Mouse (Mus musculus): Measurements from ENCODE around the gene Aprt.
"Not testable (repeated sequence)": the region's sequence is repeated elsewhere in the genome, so short reads cannot be mapped to it uniquely, and the experiment has no call there.

Aprt gene

GRCm38 (mm10) chr8:122586171-122586570, 9.5 kb upstream of the Aprt start:
- DNase-seq (ENCODE audit: low read depth, low spot score), result no peak

GRCm38 (mm10) chr8:122585411-122585891, 8.7 kb upstream of the Aprt start:
- no peak for DNase-seq (ENCODE audit: low read depth, low spot score)

GRCm38 (mm10) chr8:122584981-122585380, 8.3 kb upstream of the Aprt start:
- DNase-seq (ENCODE audit: low read depth, low spot score), result no peak

DNA sequence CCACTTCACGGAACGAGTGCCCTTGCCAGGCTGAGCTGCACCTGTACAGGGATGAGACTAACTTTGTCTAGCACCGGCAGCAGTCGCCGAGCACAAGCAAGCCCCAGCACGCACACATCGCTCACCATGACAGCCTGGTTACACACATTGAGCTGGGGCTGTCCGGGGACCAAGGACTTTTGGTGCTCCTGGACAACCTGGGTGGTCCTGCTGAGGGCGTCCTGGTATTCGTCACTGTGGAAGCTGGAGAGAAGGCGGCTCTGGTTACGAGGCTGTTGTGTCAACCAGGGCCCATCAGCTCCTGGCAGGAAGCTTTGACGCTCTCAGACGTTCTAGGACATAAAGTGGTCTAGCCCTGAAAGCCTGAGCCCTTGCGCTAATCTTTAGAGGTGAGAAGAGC, 4.2 kb upstream of the Aprt start:
- DNase-seq (ENCODE audit: low read depth, low spot score), result no peak

DNA sequence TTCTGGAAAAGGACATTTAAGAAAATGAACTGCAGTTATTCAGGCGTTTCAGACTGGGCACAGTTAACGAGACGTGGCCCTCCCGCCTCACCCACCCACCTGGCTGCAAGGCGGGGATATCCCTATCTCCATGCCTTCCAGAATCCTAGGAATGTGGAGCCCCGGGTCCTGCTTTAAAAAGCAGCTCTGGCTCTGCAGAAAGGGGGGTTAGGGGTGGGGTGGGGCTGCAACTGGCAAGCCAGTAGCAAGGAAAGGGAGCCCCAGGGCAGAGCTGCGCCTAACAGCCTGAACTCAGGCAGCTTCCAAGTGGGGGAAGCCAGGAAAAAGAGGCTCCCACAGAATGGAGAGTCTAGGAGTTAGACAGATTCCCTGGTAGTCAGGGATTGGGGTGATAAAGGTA, 2.5 kb upstream of the Aprt start:
- no peak for DNase-seq (ENCODE audit: low read depth, low spot score)

GRCm38 (mm10) chr8:122577116-122577515, 407 bp upstream of the Aprt start:
- DNase-seq (ENCODE audit: low read depth, low spot score), result no peak

- no peak for DNase-seq (ENCODE audit: low read depth, low spot score)
Observed at GRCm38 (mm10) chr8:122575735-122576647, 718 bp downstream of the Aprt start.

GRCm38 (mm10) chr8:122575286-122575685, 1.4 kb downstream of the Aprt start:
- DNase-seq (ENCODE audit: low read depth, low spot score), result no peak

GRCm38 (mm10) chr8:122574667-122575251, 1.9 kb downstream of the Aprt start:
- no peak for DNase-seq (ENCODE audit: low read depth, low spot score)

- DNase-seq (ENCODE audit: low read depth, low spot score), result no peak
Observed at GRCm38 (mm10) chr8:122574264-122574663, 2.4 kb downstream of the Aprt start.

DNA sequence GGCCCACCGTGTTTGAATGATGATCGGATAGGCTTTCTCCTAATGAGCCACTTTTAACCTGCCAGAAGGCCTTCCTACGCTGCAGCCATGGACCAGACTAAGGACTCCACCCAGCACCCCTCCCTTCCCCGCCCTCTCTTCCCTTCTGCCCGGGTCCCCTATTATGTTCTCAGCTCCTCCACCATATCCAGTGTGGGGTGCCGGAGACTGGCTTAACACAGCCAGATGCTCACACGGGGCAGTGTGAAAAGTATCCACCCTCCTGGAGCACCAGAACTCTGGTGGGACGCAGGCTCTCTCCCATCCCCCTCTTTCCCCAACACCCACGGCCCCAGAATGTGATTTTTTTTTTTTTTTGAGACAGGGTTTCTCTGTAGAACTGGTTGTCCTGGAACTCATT, 3.1 kb downstream of the Aprt start:
- DNase-seq (ENCODE audit: low read depth, low spot score), result no peak

DNA sequence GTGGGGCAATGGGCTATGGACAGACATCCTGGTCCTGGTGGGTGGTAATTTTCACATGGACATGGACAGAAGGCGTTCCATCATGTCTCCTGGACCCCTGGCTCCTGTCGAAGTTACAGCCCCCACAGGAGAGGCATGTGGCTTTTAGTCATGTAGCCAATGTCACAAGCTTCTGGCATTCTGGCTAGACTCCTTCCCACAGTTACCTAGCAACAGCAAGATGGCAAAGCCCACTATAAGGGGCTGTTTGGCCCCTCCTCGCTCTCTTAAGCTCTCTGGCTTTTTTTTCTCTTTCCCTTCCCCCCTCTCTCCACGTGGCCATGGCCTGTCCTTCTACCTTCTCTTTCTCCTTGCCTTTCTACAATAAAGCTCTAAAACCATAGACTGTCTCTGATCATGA, 3.5 kb downstream of the Aprt start:
- not testable (repeated sequence) for DNase-seq (ENCODE audit: low read depth, low spot score)

DNA sequence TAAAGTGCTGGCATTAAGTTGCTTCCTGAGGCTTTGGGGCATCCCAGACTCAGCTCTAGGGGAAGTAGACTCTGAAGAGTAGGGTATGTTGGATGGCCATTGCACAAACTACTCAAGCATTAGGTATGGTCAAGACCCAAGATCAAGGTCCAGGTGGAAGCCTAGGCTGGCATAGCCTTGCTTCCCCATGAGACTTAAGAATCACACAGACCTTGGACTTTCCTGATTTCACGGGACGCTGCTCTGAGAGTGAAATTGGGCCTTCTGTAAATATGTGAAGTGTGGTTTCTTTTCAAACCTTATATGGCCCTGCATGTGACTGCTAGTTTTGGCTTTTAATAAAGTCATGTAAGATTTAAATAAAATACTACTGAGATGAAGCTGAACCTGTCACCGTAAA, 4.0 kb downstream of the Aprt start:
- no peak for DNase-seq (ENCODE audit: low read depth, low spot score)

DNA sequence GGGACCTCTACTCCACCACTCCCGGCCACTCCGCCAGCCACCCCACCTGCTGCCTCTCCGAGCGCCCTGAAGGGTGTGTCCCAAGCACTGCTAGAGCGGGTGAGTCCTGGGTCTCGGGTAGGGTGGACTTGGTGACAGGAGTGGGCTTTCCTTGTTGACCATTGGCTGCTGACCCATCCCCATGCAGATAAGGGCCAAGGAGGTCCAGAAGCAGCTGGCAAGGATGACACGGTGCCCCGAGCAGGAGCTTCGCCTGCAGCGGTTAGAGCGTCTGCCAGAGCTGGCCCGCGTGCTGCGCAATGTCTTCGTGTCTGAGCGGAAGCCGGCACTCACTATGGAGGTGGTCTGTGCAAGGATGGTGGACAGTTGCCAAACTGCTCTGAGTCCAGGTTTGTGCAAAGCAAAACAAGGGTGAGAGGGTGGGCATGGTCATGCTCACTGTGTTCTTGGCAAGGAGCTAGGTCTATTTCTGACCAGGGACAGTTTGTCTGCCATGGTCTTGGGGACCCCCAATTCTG, 4.9 kb downstream of the Aprt start:
- no peak for DNase-seq (ENCODE audit: low read depth, low spot score)

GRCm38 (mm10) chr8:122571153-122571552, 5.6 kb downstream of the Aprt start:
- no peak for DNase-seq (ENCODE audit: low read depth, low spot score)

GRCm38 (mm10) chr8:122569996-122570395, 6.7 kb downstream of the Aprt start:
- no peak for DNase-seq (ENCODE audit: low read depth, low spot score)

DNA sequence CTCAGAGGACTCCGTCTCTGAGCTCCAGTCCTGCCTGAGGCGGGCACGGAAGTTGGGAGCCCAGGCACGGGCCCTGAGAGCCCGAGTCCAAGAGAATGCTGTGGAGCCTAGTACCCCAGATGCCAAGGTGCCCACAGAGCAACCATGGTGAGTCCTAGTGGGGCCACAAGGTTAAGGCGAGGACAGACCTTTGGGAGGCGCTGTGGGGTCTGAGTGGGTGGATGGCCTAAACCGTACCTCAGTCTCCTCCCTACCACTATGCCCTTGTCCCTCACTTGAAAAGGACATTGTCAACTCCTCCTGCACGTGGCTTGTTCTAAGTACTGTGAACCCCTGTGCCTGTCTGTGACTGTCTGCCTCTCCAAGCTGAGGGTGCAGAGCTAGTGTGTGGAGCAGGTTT, 7.4 kb downstream of the Aprt start:
- no peak for DNase-seq (ENCODE audit: low read depth, low spot score)

DNA sequence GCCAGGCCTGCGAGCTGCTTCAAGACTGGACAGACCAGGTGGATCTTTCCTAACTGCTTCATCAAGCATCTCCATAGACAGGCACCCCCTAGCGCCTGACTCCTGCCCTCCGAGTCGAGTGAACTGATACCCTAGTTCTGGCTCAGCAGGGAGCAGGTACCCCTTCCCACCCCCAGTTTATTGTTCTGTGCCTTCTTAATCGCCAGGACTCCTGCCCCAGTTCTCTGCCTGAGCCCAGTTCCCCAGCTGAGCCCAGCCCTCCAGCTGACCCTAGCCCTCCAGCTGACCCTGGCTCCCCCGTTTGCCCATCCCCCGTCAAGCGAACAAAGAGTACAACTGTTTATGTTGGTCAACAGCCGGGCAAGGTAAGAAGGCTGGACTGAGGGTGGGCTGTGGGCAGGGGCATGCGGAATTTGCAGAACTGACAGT, 7.8 kb downstream of the Aprt start:
- DNase-seq (ENCODE audit: low read depth, low spot score), result no peak

DNA sequence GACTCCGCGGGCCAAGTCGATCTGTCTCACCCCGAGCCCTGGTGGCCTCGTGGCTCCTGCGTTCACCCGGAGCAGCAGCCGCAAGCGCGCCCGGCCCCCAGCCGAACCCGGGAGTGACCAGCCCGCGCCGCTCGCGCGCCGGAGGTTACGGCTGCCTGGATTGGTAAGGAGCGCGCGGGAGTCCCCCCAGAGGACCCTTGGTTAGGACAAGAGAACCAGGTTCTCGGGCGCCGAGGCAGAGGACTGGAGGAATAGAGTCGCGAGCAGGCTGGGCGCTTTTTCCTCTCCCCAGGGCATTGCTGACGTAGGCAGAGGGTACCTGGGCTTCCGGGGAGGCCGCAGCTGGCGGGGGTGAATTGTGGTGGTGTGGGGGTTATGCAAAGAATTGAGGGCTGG, 8.6 kb downstream of the Aprt start:
- no peak for DNase-seq (ENCODE audit: low read depth, low spot score)

GRCm38 (mm10) chr8:122567361-122568108, 9.2 kb downstream of the Aprt start, which contains the start of gene Cdt1:
Gene Cdt1, plus strand, starts transcription at chr8:122568015.
- peak; percentile 92 for DNase-seq (ENCODE audit: low read depth, low spot score)

DNA sequence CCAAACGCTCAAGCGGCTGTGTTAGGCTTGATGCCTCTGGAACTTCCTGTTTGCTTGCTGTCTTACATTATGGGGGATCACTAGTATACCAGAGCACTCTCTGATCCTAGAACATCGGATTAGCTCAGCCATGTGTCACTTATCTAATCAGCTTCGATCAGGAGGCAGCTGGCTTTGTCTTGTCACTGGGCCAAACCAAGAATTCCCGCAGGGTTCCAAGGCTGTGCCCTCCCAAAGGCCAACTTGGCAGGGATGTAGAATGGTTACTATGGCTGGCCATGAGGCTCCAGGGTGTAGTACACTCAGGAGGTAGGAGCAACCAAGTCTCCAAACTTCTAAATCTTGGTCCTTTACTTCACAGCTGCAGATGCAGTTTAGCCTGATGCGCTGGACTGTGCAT, 9.9 kb downstream of the Aprt start:
- no peak for DNase-seq (ENCODE audit: low read depth, low spot score)
